Mouse (Mus musculus) retina, postnatal 7 days (tissue): ENCODE measurements around the gene Sertad4.

Source experiments
- DNase-seq: peaks from one replicate; pipeline ENCODE4 v3.0.0-alpha.2; 2012; ENCODE audit warnings: low read depth, low spot score

Gene Sertad4

DNA sequence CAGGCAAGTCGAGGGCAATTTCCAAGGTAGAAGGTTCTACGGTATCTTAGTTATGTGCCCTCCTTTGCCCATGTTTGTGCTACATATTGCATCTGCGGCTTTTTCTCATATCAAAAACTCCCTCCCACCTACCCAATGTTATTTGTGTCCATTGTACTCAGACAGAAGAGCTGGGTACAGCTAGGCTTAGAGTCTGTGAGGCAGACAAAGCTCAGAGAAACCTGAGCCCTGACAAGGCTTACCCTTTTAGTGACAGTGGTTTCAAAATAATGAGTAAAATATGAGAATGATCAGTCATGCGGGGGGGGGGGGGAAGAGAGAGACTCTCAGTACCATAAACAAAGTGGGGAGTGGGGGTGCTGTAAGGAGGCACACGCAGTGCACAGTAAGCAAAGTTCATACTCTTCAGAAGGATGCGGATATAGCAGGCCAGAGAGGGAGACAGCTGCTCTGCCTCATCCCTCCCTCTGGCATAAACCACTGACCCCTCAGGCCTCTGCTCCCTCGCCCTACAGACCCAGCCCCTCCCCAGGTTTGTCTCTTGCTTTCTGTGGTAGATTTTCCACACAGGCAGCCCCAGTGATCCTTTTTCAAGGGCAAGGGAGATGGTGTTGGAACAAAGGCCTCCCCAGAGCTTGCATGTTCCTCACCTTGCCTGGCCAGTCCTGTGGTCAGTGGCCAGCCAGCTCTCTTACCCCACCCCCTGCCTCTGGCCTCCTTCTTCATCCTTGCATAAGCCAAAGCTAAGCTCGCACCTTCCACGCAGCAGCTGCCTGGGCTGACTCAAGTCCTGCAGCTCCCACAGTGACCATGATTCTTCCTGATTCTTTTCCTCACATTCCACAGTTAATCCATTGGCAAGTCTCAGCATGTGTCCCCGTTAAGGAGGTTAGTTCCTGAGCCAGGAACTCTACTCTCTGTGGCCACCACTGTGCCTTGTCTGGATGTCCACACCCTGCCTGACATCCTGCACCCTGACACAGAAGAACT is 49.1 kb downstream of the Sertad4 start:
- no peak for DNase-seq

DNA sequence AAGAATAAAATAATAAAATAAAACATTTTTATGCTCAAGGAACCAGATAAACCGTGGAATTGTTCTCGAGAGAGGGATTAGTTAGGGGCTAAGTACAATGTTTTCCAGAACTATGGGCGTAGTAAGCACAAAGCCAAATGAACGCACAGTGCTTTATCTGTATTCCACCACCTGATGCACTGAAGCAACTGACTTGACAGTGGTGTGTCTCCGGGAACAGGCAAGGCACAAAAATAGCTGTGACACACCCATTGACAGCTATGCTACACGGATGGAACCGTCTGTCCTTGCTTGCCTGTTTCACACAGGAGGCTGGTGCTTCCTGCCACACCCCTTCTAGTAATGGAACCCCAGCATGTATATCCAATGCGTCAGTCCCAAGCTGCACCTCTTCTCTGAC is 55.2 kb downstream of the Sertad4 start:
- no peak for DNase-seq

DNA sequence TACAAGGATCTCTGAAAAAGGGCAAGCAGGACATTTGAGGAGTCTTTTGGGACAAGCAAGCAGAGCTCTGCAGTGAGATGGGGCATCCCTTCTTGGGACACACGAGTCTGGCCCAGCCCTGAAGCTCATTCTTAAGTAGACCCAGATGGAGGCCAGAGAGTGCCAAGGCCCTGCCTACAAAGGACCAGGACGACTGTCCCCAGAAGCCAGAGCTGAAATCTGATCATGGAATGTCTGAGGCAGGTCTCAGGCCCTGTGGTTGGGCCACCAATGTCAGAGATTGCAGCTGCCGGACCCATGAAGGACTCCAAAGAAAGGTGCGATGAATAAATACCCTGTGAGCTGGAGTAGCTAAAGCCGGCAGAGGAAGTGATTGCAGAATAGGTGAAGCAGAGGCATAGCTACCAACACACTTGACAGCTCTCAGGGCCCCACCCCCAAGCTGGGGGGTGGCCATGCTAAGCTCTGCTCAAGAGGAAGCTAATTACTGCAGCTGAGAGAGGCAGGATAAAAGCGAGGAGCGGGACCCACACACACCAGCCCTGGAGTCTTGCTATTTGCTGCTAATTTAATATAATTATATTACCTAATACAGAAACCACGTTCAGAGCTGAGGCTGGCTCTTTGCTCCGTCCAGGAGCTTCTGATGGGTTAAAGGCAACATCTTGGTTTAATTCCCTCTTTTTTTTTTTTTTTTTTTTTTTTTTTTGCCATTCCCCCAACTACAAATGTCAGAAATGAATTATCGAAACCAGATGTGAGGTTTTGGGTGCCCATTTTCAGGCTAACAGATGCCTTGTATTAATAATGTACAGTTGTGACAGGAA is 56.2 kb downstream of the Sertad4 start:
- no peak for DNase-seq

DNA sequence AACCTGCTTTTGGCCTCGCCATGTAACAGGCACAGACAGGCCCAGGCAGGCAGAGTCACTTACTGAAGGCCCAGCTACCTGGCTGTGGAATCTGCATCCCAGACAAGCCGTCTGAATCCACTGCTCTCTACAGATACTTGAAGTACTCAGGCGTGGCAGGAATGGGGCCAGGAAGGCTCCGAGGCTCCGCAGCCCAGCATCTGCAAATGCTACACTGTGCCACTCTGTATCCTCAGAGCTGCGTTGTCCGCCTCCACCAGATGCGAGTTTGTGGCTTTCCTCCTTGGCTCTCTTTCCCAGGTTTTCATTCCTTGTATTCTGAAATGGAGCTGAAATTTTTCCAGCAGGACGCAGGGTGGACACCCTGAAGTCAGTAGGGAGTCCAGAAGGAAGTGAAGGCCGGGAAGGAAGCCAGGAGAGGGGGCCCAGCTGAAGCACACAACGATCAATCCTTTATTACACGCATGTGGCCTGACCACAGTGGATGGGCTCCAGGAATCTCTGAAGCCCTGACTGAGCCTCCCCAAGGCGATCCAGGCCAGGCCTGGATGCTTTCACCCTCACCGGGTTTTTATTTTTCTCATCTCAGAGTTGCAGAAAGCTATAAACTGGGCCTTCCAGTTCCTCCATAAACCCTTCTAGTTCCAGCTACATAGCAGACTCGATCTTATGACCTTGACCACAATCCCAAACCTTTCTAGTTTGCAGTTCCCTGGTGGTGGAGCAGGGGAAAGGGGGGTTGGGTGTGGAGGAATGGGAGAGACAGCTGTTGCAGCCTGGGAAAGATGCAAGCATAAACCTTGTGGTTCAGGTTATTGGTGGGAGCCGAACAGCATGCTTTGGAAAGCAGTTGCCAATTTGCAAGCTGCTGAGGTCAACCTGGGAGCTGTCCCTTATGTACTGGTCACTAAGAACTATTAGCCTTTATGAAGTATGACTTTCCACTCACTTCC is 57.1 kb downstream of the Sertad4 start:
- DNase-seq = no peak

DNA sequence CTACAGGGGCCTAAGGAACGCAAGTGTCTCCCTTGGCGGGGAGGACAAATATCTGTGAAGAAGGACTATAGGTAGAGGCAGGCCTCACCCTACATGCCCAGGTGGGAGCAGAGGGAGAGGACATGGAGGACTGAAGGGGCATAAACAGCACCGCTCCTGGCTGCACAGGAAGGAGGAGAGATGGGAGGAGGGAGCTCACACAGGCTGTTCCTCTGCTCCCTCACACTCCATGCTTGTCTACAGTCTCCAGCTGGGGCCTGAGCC is 58.6 kb downstream of the Sertad4 start:
- DNase-seq = no peak

DNA sequence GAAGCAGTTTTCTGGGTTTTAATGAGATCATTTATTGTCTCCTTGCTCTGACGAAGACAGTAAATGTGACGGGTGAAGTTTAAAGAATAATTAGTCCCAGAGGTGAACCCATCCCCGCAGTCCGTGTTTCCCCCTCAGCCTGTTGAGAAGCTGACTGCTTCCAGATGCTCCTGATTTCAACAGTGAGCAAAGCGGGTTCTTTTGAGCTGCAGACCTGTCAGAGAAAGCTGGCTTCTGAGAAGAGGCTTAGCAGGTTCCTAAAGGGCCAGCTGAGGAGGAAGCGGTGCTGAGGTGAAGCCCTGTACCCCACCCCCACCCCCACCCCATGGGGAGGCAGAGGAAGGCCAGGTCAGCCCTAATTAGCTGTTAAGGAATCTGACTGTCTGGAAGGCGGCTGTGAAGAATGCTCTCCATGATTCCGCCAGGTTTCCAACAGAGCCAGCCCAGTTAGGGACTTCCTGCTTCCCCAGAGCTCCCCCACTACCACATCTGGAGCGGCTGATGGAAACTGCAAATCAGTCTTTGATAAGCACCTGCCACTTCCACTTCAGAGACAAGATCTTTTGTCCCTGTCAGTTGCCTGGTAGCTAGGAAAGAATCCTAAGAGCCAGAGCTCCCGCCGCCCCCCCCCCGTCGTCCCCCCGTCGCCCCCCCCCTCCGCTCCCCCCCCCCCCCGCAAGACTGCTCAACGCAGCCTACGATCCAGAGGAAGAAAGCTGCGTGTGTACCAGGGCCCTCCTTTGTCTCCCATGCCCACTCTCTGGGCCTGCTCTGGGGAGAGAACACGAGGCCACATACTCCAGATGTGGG is 59.1 kb downstream of the Sertad4 start:
- no peak for DNase-seq

DNA sequence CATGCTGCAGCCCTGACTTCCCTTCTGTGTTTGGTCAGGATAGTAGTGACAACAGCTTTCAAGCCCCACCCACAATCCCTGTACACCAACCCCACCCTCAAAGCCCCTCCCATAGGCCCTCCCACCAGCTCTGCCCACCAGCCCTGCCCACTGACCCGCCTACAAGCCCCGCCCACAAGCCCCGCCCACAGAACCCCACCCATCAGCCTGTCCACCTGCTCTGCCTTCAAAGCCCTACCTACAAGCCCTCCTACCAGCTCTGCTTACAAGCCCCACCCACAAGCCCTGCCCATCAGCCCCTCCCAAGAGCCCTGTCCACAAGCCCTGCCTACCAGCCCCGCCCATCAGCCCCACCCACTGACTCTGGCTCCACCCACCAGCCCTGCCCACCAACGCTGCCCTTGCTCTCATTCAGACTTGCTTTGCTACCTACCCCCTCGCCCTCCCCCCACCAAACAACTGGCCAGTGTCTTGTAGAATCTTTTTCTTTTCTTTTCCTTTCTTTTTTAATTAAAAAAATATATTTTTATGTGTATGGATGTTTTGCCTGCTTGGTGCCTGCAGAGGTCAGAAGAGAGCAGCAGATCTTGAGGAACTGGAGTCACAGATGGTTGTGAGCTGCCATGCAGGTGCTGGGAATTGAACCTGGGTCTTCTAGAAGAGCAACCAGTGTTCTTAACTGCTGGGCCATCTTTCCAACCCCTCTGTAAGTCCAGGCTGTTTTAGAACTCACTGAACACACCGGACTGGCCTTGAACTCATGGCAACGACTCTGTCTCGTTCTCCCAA is 60.4 kb downstream of the Sertad4 start:
- no peak for DNase-seq
